Mouse (Mus musculus): ENCODE measurements around the gene Rock2.

GRCm38 (mm10) chr12:16996281-16996680 lies 101.6 kb downstream of the Rock2 start:
- TF ChIP-seq POLR2A (IDR thresholded peaks at IDR 0.05; ENCODE audit: low read depth, low read length) (no peak), CTCF (IDR thresholded peaks at IDR 0.05; ENCODE audit: extremely low read depth, insufficient read length, insufficient replicate concordance, low read depth, low read length) (no peak)

Data from small intestine, adult 2 months (tissue).